Mouse (Mus musculus): ENCODE measurements at regions not wholly inside any gene's neighbourhood (a gene's known extent, or its start where the extent isn't known, plus 50 kb on each side); places are given as distances from the start of the nearest gene placed in this dataset.

DNA sequence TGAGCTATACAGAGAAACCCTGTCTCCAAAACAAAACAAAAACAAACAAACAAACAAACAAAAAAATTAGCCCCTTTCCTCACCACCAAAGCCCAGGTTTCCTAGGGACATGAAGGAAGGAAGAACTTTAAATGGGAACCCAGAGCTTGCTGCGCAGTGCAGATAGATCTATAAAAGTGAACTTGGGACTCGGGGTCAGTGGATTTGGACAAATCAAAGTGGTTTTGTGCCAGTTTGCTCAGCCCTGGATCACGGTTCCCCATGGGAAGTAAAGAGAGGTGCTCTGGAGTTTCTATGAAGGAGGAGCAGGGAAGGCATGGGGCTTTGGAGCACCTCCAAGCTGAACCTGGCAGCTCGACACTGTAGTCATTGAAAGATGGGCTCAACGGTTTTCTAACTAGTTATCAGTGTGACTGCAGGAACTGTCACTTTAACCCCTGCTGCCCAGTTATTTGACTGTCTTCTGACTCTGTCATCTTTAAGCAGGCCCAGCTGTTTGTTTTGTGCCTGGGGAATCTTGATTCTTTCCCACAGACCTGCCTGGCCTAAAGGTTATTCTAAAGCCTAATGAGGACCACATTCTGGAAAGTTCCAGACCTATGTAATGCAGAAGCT lies 58.3 kb upstream of the Rnf24 start:
- H3K4me1 ChIP-seq (ENCODE audit: control insufficient read depth, insufficient read depth, low read length) = no peaks in the 10 kb centered on the region
- no peak overlapping the region for H3K4me3 ChIP-seq (ENCODE audit: low read length)
- no peaks in the 10 kb centered on the region for H3K36me3 ChIP-seq (ENCODE audit: control insufficient read depth, insufficient read depth, low read length)
- H3K27me3 ChIP-seq (replicated peaks; ENCODE audit: control insufficient read depth, insufficient read depth, low read length) = no peaks in the 10 kb centered on the region
- no peak overlapping the region for H3K27ac ChIP-seq (ENCODE audit: low read length)
- WGBS = 76% methylated on average over 5 of the region's 5 CpGs
- no peaks in the 10 kb centered on the region for H3K9me3 ChIP-seq (ENCODE audit: control insufficient read depth, low read length)
- no peak overlapping the region for H3K9ac ChIP-seq (ENCODE audit: low read depth, low read length)
- H3K4me2 ChIP-seq (ENCODE audit: low read depth, low read length) = no peak overlapping the region
- ATAC-seq = no peak

DNA sequence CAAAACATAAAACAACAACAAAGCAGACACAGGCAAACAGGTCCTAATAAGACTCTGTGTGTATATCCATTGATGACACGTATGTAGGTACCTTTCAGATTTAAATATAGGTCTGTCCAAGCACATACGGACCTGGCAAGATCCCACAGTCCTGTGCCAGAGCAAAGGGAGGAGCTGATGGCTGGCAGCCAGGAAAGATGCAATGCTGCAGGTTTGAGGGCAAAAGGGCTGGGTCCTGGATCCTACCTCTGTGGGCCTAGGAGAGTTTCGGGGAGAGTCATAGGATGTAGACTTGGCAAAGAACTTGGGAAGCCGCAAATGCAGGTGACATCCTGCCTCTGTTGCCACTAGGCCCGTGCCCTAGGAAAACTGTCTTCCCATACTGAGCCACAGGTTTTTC lies 54.6 kb upstream of the Rnf24 start:
- Histone ChIP-seq H3K4me1 (ENCODE audit: control insufficient read depth, insufficient read depth, low read length) (peaks cover 14% of the 10 kb centered on the region; the same call in 1 of the 2 replicates), H3K4me2 (ENCODE audit: low read depth, low read length) (no peak overlapping the region), H3K27ac (ENCODE audit: low read length) (no peak overlapping the region), H3K36me3 (ENCODE audit: control insufficient read depth, insufficient read depth, low read length) (no peaks in the 10 kb centered on the region), H3K9ac (ENCODE audit: low read depth, low read length) (no peak overlapping the region), H3K4me3 (ENCODE audit: low read length) (no peak overlapping the region), H3K9me3 (ENCODE audit: control insufficient read depth, low read length) (no peaks in the 10 kb centered on the region), H3K27me3 (replicated peaks; ENCODE audit: control insufficient read depth, insufficient read depth, low read length) (no peaks in the 10 kb centered on the region)
- WGBS = 89% methylated on average over 5 of the region's 5 CpGs
- ATAC-seq = no peak

GRCm38 (mm10) chr2:131404218-131404555 lies 51.5 kb upstream of the Rnf24 start:
- H3K27ac ChIP-seq (ENCODE audit: low read length) = no peak overlapping the region

DNA sequence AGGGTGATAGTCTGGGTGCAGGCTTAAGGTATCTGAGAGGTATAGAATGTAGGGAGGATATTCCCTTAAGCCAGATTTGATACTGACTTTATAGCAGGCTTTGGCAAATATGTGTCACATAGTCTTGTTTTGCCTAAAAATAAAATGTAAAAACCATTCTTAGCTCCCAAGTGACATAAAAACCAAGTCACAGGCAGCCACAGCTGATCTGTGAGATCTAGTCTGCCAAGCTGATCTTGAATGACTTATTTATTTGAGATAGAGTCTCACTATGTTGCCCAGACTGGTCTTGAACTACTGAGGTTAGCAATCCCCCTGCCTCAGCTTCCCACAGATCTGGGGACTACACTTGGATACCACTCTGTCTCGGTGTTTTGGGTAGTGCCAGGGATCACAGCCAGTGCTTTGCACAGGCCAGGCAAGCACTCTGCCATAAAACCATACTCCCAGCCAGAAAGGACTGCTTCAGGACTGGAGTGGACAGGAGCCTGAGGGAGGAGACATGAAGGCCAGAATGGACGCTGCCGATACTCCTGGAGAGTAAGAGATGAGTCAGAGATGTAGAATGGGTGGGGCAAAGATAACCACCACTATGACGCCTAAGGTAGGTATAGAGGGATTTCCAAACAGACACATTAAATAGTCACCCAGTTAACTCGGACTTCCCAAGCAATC lies 51.0 kb upstream of the Rnf24 start:
- no peak overlapping the region for H3K4me2 ChIP-seq (ENCODE audit: low read depth, low read length)
- peak; percentile 36 for ATAC-seq
- H3K9me3 ChIP-seq (ENCODE audit: control insufficient read depth, low read length) = no peaks in the 10 kb centered on the region
- H3K9ac ChIP-seq (ENCODE audit: low read depth, low read length) = no peak overlapping the region
- no peak overlapping the region for H3K27ac ChIP-seq (ENCODE audit: low read length)
- no peaks in the 10 kb centered on the region for H3K27me3 ChIP-seq (replicated peaks; ENCODE audit: control insufficient read depth, insufficient read depth, low read length)
- H3K4me1 ChIP-seq (ENCODE audit: control insufficient read depth, insufficient read depth, low read length) = peaks cover 20% of the 10 kb centered on the region; the same call in 1 of the 2 replicates
- H3K36me3 ChIP-seq (ENCODE audit: control insufficient read depth, insufficient read depth, low read length) = no peaks in the 10 kb centered on the region
- no peak overlapping the region for H3K4me3 ChIP-seq (ENCODE audit: low read length)
- 66% methylated on average over 5 of the region's 5 CpGs for WGBS

More at GRCm38 (mm10) chr2:131404218-131404555, 51.5 kb upstream of the Rnf24 start:
- Histone ChIP-seq H3K9ac (ENCODE audit: low read depth, low read length) (no peak overlapping the region), H3K36me3 (ENCODE audit: control insufficient read depth, insufficient read depth, low read length) (no peaks in the 10 kb centered on the region), H3K4me3 (ENCODE audit: low read length) (no peak overlapping the region), H3K4me1 (ENCODE audit: control insufficient read depth, insufficient read depth, low read length) (peaks cover 20% of the 10 kb centered on the region; the same call in 1 of the 2 replicates), H3K4me2 (ENCODE audit: low read depth, low read length) (no peak overlapping the region), H3K9me3 (ENCODE audit: control insufficient read depth, low read length) (no peaks in the 10 kb centered on the region), H3K27me3 (replicated peaks; ENCODE audit: control insufficient read depth, insufficient read depth, low read length) (no peaks in the 10 kb centered on the region)
- peak; percentile 69 for ATAC-seq
- 50% methylated on average over 1 of the region's 1 CpGs for WGBS
